Mouse (Mus musculus) embryonic facial prominence, embryonic 12.5 days (tissue): ENCODE data around the gene Ttc32. TPM values are rescaled to one million over a fixed set of nuclear protein-coding genes. Genes with fewer than 3 reads are reported as not detected.
"Not testable (repeated sequence)": the region's sequence is repeated elsewhere in the genome, so short reads cannot be mapped to it uniquely, and the experiment has no call there.

Source experiments
- ATAC-seq: fragments of 200-750 bp; cut with Nextera tagmentation; 2 replicates; pipeline ENCODE4 v1.8.0; 2017; ENCODE audit not compliant: insufficient number of reproducible peaks, insufficient read depth, low FRiP score, low TSS enrichment
- H3K27ac ChIP-seq: fragments of 300-500 bp; sonication (generic); 2 replicates; pipeline ENCODE4 v1.5.1; 2016; ENCODE audit warnings: mild to moderate bottlenecking
- H3K27me3 ChIP-seq: fragments of 300-500 bp; sonication (generic); 2 replicates; pipeline ENCODE4 v1.6.1; 2016; ENCODE audit warnings: mild to moderate bottlenecking, moderate library complexity
- H3K36me3 ChIP-seq: fragments of 300-500 bp; sonication (generic); 2 replicates; pipeline ENCODE4 v1.6.1; 2016; ENCODE audit warnings: mild to moderate bottlenecking
- H3K4me1 ChIP-seq: fragments of 300-500 bp; sonication (generic); 2 replicates; pipeline ENCODE4 v1.6.1; 2016
- H3K4me2 ChIP-seq: fragments of 300-500 bp; sonication (generic); replicated peaks from 2 replicates; pipeline ENCODE4 v1.6.1; 2016; ENCODE audit warnings: mild to moderate bottlenecking, moderate library complexity
- H3K4me3 ChIP-seq: fragments of 300-500 bp; sonication (generic); 2 replicates; pipeline ENCODE4 v1.5.1; 2016; ENCODE audit warnings: mild to moderate bottlenecking
- H3K9ac ChIP-seq: fragments of 300-500 bp; sonication (generic); 2 replicates; pipeline ENCODE4 v1.6.1; 2016; ENCODE audit warnings: mild to moderate bottlenecking, moderate library complexity
- H3K9me3 ChIP-seq: fragments of 300-500 bp; sonication (generic); 2 replicates; pipeline ENCODE4 v1.6.1; 2016; ENCODE audit warnings: mild to moderate bottlenecking, moderate library complexity
- WGBS: fragments of 180-500 bp; shearing (Covaris S2); methylation state at CpG from one replicate; pipeline ENCODE4 v1.1.7; 2016; 5-methylcytosine and 5-hydroxymethylcytosine counted together
- polyA plus RNA-seq: library from polyadenylated mRNA; unstranded; fragments of >200 nt; fragmentation: Nextera tagmentation; extraction: Ambion mirVana; gene quantifications from 2 replicates; pipeline ENCODE4 v1.2.1, GENCODE M21; 2016

The Ttc32 gene
- polyA plus RNA-seq, 1 experiment from 2014 or later: 17.6 TPM

- Histone ChIP-seq H3K9me3 (no peaks in the 10 kb centered on the region), H3K27me3 (no peaks in the 10 kb centered on the region), H3K27ac (no peak overlapping the region), H3K9ac (no peak overlapping the region), H3K4me2 (no peak overlapping the region), H3K4me3 (no peak overlapping the region), H3K4me1 (0 out of 2 replicates have a peak, but pooled peaks cover 3% of the 10 kb centered on the region), H3K36me3 (0 out of 2 replicates have a peak, but pooled peaks cover 3% of the 10 kb centered on the region)
- 90% methylated on average over 13 of the region's 13 CpGs for WGBS
- no peak for ATAC-seq
Observed at GRCm38 (mm10) chr12:9024736-9025135, 5.1 kb upstream of the Ttc32 start.

- H3K27me3 ChIP-seq: no peaks in the 10 kb centered on the region
- no peak overlapping the region for H3K4me2 ChIP-seq
- peaks cover 4% of the 10 kb centered on the region; the same call in 1 of the 2 replicates for H3K4me1 ChIP-seq
- no peaks in the 10 kb centered on the region for H3K9me3 ChIP-seq
- no peak overlapping the region for H3K4me3 ChIP-seq
- H3K27ac ChIP-seq: no peak overlapping the region
- H3K9ac ChIP-seq: no peak overlapping the region
- H3K36me3 ChIP-seq: 0 out of 2 replicates have a peak, but pooled peaks cover 3% of the 10 kb centered on the region
- ATAC-seq: no peak
Observed at GRCm38 (mm10) chr12:9026843-9027242, 3.0 kb upstream of the Ttc32 start.

- not testable (repeated sequence) for H3K27me3 ChIP-seq, H3K36me3 ChIP-seq, H3K9me3 ChIP-seq, H3K4me1 ChIP-seq, H3K9ac ChIP-seq, H3K27ac ChIP-seq, H3K4me2 ChIP-seq, H3K4me3 ChIP-seq, ATAC-seq
- 89% methylated on average over 7 of the region's 7 CpGs for WGBS
Observed at GRCm38 (mm10) chr12:9028816-9029215, 981 bp upstream of the Ttc32 start.

GRCm38 (mm10) chr12:9029506-9029887 lies 300 bp upstream of the Ttc32 start:
- ATAC-seq: peak; percentile 73
- H3K27ac ChIP-seq: peak overlapping the region; percentile 98; the same call in 1 of the 2 replicates

GRCm38 (mm10) chr12:9031166-9031565 lies 1.4 kb downstream of the Ttc32 start:
- Histone ChIP-seq H3K27me3 (no peaks in the 10 kb centered on the region), H3K4me1 (peaks cover 6% of the 10 kb centered on the region; the same call in 1 of the 2 replicates), H3K9me3 (no peaks in the 10 kb centered on the region), H3K27ac (no peak overlapping the region), H3K4me2 (peak overlapping the region; percentile 53), H3K36me3 (0 out of 2 replicates have a peak, but pooled peaks cover 3% of the 10 kb centered on the region), H3K9ac (peak overlapping the region; percentile 80), H3K4me3 (peak overlapping the region; percentile 65)
- 75% methylated on average over 8 of the region's 8 CpGs for WGBS
- no peak for ATAC-seq

More at GRCm38 (mm10) chr12:9029506-9029887, 300 bp upstream of the Ttc32 start:
- Histone ChIP-seq H3K36me3 (0 out of 2 replicates have a peak, but pooled peaks cover 3% of the 10 kb centered on the region), H3K4me3 (peak overlapping the region; percentile 65), H3K4me1 (peaks cover 6% of the 10 kb centered on the region; the same call in 1 of the 2 replicates), H3K9ac (peak overlapping the region; percentile 80; the same call in 1 of the 2 replicates), H3K4me2 (peak overlapping the region; percentile 53; the same call in 1 of the 2 replicates), H3K27me3 (no peaks in the 10 kb centered on the region), H3K9me3 (no peaks in the 10 kb centered on the region)
- 60% methylated on average over 4 of the region's 4 CpGs for WGBS

- no peak for ATAC-seq
- Histone ChIP-seq H3K36me3 (no peaks in the 10 kb centered on the region), H3K9me3 (no peaks in the 10 kb centered on the region), H3K27me3 (no peaks in the 10 kb centered on the region), H3K4me2 (no peak overlapping the region), H3K4me3 (no peak overlapping the region), H3K9ac (no peak overlapping the region), H3K4me1 (peaks cover 6% of the 10 kb centered on the region; the same call in 1 of the 2 replicates), H3K27ac (no peak overlapping the region)
Observed at GRCm38 (mm10) chr12:9033140-9033539, 3.3 kb downstream of the Ttc32 start.

- H3K9ac ChIP-seq: no peak overlapping the region
- no peaks in the 10 kb centered on the region for H3K27me3 ChIP-seq
- H3K9me3 ChIP-seq: no peaks in the 10 kb centered on the region
- H3K27ac ChIP-seq: no peak overlapping the region
- H3K4me2 ChIP-seq: no peak overlapping the region
- H3K36me3 ChIP-seq: no peaks in the 10 kb centered on the region
- ATAC-seq: no peak
- no peak overlapping the region for H3K4me3 ChIP-seq
- H3K4me1 ChIP-seq: 0 out of 2 replicates have a peak, but pooled peaks cover 2% of the 10 kb centered on the region
- 83% methylated on average over 9 of the region's 9 CpGs for WGBS
Observed at GRCm38 (mm10) chr12:9036409-9036808, 6.6 kb downstream of the Ttc32 start.

GRCm38 (mm10) chr12:9040177-9040576 lies 10.4 kb downstream of the Ttc32 start:
- ATAC-seq: no peak
- Histone ChIP-seq H3K27ac (no peak overlapping the region), H3K4me3 (no peak overlapping the region), H3K4me2 (no peak overlapping the region), H3K9me3 (no peaks in the 10 kb centered on the region), H3K9ac (no peak overlapping the region), H3K4me1 (no peaks in the 10 kb centered on the region), H3K36me3 (no peaks in the 10 kb centered on the region), H3K27me3 (no peaks in the 10 kb centered on the region)
- WGBS: 84% methylated on average over 5 of the region's 5 CpGs

GRCm38 (mm10) chr12:9040686-9041085 lies 10.9 kb downstream of the Ttc32 start:
- no peaks in the 10 kb centered on the region for H3K27me3 ChIP-seq
- H3K9me3 ChIP-seq: no peaks in the 10 kb centered on the region
- 61% methylated on average over 7 of the region's 7 CpGs for WGBS
- ATAC-seq: no peak
- H3K36me3 ChIP-seq: no peaks in the 10 kb centered on the region
- no peak overlapping the region for H3K27ac ChIP-seq
- H3K4me2 ChIP-seq: no peak overlapping the region
- no peak overlapping the region for H3K9ac ChIP-seq
- no peak overlapping the region for H3K4me3 ChIP-seq
- H3K4me1 ChIP-seq: no peaks in the 10 kb centered on the region

GRCm38 (mm10) chr12:9042316-9042715 lies 12.5 kb downstream of the Ttc32 start:
- Histone ChIP-seq H3K4me2 (no peak overlapping the region), H3K36me3 (no peaks in the 10 kb centered on the region), H3K4me1 (no peaks in the 10 kb centered on the region), H3K27me3 (no peaks in the 10 kb centered on the region), H3K9me3 (no peaks in the 10 kb centered on the region), H3K4me3 (no peak overlapping the region), H3K27ac (no peak overlapping the region), H3K9ac (no peak overlapping the region)
- 76% methylated on average over 5 of the region's 5 CpGs for WGBS
- ATAC-seq: no peak

GRCm38 (mm10) chr12:9042759-9043158 lies 13.0 kb downstream of the Ttc32 start:
- Histone ChIP-seq H3K4me2 (no peak overlapping the region), H3K36me3 (no peaks in the 10 kb centered on the region), H3K9me3 (no peaks in the 10 kb centered on the region), H3K27me3 (no peaks in the 10 kb centered on the region), H3K9ac (no peak overlapping the region), H3K27ac (no peak overlapping the region), H3K4me1 (no peaks in the 10 kb centered on the region), H3K4me3 (no peak overlapping the region)
- ATAC-seq: no peak
- 85% methylated on average over 3 of the region's 3 CpGs for WGBS

- H3K9ac ChIP-seq: no peak overlapping the region
- no peaks in the 10 kb centered on the region for H3K9me3 ChIP-seq
- no peak overlapping the region for H3K4me3 ChIP-seq
- H3K36me3 ChIP-seq: no peaks in the 10 kb centered on the region
- H3K4me2 ChIP-seq: no peak overlapping the region
- H3K4me1 ChIP-seq: no peaks in the 10 kb centered on the region
- 95% methylated on average over 7 of the region's 7 CpGs for WGBS
- H3K27ac ChIP-seq: no peak overlapping the region
- H3K27me3 ChIP-seq: no peaks in the 10 kb centered on the region
- ATAC-seq: no peak
Observed at GRCm38 (mm10) chr12:9044666-9045065, 14.9 kb downstream of the Ttc32 start.
